Mouse (Mus musculus): ENCODE results near the gene Primpol. TPM values are rescaled to one million over a fixed set of nuclear protein-coding genes. Genes with fewer than 3 reads are reported as not detected.
"Not testable (repeated sequence)": the region's sequence is repeated elsewhere in the genome, so short reads cannot be mapped to it uniquely, and the experiment has no call there.

Primpol gene
- total RNA-seq, 2 experiments from 2014 or later, result 3.0 to 3.6 TPM

DNA sequence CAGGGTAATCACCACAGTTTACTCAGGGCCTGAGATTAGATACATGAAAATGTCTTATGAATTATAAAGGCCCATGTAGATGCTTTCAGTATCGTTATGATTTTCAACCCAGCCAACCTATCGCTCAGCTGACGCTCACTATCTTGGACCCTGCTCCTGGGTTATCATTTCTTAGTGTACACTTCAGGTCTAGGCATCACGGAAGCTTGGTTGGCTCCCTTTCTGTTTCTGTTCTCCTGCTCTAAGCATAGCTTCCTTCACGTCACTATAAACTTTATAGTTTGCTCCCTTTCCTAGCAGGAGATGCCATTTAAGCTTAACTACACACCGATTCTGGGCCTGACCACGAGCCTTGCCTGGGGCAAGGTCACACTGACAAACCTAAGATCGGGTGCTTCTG lies 5.5 kb downstream of the Primpol start:
- DNase-seq, result no peak
- intact Hi-C loops (cut with DNase I), result no loop called here

DNA sequence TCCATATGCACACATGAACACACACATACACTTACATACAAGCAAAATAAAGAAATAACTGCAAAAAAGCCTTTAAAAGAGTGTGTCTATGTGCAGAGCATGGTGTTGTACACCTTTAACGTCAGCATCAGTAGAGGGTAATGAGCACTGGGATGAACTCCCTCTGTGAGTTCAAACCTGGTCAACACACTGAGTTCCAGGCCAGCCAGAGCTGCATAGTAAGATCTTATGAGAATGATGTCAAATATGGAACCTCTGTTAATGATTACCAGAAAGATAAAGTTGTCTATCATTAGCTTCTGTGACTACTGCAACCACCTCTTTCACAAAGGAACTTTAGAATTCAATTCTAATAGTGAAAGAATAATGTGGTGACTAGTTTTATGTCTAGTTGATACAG lies 10.1 kb downstream of the Primpol start:
- intact Hi-C loops (cut with DNase I), result no loop called here
- no peak for DNase-seq

DNA sequence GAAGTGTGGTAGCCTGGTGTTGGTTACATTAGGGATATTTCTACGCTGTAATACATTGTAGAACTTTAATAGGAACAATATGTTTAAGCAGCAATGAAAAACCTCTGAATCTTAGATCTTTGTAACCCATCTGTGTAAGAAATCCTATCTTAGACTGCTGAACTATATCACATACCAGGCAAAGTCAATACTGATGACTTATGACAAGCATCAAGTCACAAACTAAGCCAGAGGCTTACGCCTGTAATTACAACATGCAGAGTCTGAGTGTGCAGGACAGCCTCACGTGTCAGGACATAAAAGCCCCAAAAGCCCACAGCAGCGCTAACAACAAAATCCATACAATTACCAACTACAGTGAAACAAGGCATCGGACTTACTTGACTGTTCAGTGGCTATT lies 13.4 kb downstream of the Primpol start:
- no peak for DNase-seq
- intact Hi-C loops (cut with DNase I), result no loop called here

DNA sequence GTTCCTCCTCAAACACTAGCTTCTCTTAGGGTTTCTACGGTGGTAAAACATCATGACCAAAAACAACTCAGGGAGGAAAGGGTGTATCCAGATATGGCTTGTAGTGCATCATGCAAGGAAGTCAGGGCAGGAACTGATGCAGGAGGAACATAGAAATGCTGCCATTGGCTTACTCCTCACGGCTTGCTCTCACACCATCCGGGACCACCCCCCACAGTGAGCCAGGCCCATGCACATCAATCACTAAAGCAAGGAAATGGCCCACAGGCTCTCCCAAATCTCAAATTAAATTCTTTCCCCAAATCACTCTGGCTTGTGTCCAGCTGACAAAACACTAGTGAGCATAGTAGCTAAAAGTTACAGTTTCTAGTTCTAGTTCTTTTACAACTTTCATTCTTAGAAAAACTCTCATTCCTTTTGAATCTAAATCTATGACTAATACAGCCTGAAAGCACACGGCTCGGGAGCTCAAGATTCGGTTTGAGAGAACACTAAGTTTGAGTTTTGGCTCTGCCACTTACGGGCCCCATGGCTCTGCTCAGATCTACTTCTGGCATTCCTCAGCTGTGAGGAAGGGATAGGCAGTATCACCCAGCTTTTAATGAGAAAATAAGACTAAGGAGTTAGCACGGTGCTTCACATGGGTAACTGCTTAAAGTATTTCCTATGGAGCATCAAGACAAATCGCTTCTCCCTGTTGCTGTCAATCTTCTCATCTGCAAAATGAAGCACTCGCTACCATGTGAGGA lies 15.9 kb downstream of the Primpol start:
- DNase-seq, result peak in 1 of 2 experiments; percentile 2
- intact Hi-C loops (cut with DNase I), result no loop called here

DNA sequence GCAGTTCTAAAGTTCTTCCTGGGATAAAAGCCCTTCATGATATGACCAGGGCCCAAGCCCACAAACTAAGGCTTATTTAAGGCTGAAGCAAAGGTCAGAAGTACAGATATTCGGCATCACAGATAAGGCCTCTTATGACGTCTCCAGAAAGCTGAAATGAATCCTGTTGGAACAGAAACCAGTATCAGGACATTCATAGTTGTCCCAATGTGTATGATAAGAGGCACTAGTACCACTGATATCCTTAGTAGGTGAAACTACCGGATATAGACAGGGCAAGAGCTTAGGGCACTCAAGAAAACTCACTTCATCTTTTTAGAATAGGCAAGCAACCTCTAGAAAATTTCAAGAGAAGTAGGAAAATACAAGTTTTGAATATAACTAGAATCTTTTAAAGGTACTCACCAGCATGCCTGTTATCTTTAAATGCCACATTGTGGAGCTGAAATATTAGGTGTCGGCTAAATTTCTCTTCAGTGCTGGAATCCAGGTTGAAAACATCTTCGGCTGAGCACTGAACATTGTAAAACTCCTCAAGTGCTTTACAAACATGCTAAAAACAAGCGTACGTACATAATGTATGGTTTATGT lies 17.6 kb downstream of the Primpol start:
- intact Hi-C loops (cut with DNase I), result no loop called here

DNA sequence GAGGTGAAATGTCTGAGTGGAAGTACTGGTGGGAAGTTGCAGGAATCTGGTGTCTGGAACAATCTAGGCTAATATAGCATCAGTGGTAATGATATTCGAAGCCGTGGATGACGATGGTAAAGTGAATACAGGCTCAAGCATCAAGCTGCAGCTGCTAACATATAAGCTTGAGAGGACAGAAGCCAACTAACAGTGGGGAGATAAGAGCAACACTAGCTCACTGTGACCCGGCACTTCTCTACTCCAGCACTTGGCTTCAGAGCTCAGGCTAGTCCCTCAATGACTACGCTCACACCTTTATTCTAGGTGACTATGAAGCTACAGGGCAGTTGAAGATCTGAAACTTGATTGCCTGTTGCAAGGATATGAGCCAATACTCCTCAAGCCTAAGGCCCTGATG lies 18.3 kb downstream of the Primpol start:
- intact Hi-C loops (cut with DNase I), result no loop called here
- no peak for DNase-seq

More for the DNA sequence above, 17.6 kb downstream of the Primpol start:
- no peak for DNase-seq

DNA sequence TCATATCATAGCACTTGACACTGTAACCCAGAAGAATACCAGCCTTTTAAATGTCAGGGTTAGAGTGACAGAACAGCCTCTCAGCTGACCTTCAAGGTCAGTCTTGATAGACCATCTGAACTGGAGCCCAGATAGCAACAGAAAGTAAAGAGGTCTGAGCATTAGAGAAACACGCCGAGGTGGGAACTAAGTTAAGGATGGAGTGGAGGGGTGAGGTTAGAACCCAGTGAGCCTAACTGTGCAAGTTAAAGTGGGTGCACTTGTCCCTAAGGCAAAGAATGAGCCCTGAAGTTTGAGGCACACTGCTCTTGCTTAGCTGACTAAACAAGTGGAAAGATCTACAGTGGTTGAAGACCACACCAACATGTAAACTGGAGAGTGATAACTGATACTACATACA lies 18.9 kb downstream of the Primpol start:
- intact Hi-C loops (cut with DNase I), result no loop called here
- DNase-seq, result no peak

DNA sequence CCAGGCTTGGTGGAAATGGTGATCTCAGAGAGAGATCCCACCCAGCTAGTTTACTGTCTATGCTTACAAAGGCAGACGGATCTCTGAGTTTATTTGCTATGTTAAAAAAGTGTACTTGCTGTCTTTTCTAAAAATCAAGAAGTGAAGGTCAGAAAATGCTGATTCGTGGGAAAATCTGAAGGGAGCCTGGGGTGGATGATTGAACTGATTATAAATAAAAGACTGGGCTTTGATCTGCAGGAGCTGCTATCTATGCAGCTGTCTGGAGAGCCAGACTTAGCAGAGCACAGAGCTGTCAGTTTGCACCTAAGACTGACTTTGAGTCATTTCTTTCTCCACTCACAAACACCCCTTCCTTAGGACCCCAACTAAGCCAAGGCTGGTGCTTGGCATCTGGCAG lies 19.6 kb downstream of the Primpol start:
- intact Hi-C loops (cut with DNase I), result no loop called here
- no peak for DNase-seq

DNA sequence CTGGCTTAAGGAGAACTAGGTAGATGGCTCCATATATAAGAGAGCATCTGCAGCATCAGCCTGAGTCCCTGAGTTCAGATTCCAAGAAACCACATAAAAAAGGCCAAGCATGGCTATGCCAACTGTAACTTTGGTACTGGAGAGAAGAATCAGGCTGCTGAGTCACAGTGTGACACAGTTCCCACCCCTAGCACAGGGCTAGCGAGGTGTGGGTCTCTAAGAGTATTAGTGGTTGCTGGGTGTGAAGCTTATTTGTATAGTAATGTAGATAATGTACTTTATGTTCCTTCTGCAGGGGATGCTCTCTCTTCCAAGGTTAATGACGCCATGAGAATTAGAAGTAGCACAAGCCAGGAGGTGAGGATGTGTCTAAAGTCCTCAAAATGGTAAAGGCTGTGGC lies 20.5 kb downstream of the Primpol start:
- no peak for DNase-seq
- intact Hi-C loops (cut with DNase I), result no loop called here

DNA sequence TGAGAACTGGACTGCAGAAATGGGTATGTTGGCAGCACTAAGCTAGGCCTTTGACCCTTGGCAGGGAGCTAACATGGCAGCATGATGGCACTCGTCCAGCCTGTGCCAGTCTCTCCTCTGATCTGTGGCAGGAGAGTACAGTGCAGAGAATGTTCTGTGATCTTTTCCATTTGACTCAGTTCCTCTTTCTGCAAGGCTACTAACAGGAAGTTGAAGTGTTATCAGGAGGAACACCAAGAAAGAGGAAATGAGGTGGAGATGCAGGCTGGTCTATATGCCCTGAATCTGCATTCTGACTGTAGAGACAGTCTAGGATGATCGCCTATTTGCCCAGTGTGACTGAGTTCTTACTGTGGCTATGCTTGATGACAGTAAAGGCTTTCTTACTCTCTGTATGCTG lies 21.4 kb downstream of the Primpol start:
- DNase-seq, result peak; percentile 16 to 19
- intact Hi-C loops (cut with DNase I), result no loop called here

DNA sequence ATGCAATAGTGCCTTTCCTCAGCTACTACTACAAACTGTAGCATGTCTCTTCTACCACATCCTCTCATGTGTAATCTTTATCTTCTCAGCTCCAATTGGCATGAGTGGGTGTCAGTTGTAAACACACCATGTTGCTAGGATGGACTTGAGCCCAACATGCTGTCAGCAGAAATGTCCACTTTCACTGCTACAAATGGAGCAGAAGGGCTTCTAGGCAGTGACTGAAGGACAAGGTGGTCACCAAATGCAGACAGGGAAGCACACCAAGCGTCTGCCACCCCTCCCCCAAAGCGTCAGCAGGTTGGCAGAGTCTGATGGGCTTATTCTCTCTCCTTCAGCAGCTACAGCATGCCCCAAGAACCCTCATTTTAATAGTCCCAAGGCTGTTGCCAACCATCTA lies 23.2 kb downstream of the Primpol start:
- no peak for DNase-seq
- intact Hi-C loops (cut with DNase I), result no loop called here

DNA sequence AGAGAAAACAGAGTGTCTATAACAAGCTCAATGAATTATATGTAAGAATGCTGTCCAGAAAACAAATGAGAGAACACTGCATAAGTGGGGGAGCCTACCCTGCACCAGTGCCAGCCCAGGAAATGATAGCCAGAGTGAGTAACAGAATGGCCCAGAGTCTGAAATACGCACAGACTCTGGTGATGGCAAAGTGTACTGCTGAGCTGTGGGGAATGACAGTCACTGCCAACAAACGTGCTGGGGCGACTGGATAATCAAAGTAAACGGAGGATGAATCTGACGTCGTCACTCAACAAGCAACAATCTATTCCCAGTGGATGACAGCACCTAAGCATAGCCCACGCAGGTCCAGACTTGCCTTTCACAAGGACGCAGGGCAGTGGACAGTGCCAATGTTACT lies 23.9 kb downstream of the Primpol start:
- DNase-seq, result no peak
- intact Hi-C loops (cut with DNase I), result no loop called here

DNA sequence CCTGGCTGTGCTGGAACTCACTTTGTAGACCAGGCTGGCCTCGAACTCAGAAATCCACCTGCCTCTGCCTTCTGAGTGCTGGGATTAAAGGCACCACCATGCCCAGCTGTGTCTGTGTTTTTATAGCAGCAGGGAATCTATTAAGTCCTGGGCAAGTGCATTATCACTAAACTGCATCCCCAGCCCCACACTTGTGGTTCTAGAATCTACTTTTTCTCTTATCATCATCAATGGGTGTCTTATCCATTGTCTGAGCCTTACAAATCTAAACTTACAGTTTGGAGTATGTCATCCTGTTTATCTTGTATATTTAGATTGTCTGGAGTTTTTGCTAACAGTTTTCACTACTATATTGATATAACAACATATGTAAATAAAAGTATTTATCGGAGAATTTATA lies 28.3 kb downstream of the Primpol start:
- intact Hi-C loops (cut with DNase I), result no loop called here

DNA sequence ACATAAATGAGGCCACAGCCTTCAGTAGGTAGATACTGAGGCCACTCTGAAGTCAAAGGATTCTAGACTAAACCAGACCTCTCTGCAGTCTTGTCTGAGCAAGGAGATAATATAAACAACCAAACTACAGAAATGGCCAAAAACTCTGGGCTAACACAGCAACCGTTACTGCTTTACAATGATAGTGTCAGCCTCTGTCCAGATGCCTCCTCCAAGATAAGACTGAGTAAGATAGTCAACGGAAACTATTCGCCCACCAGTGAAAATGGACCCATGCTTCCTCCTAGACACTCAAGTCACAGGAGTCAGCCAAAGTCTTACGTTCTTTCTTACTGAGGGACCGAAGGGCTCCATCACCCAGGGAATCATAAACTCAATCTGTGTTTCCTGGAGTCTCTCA lies 29.1 kb downstream of the Primpol start:
- DNase-seq, result no peak
- intact Hi-C loops (cut with DNase I), result no loop called here

More for the DNA sequence above, 28.3 kb downstream of the Primpol start:
- no peak for DNase-seq

DNA sequence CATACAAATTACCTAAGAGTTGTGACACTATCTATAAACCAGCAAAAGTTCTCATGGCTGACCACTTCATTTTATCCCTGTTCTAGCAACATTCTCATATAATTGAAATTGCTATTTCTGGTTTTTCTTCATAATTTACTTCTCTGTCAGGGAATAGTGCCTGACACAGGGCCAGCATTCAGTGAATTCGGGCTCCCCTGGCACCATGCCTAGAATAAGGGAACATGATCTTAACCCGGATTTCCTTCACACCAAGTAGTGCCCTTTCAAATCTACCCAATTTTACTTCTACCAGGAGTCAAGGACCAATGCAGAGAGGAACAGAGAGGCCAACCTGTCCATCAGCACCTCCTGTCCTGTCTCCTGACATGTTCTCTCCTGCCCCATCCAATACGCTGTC lies 31.4 kb downstream of the Primpol start:
- intact Hi-C loops (cut with DNase I), result no loop called here
- no peak for DNase-seq

DNA sequence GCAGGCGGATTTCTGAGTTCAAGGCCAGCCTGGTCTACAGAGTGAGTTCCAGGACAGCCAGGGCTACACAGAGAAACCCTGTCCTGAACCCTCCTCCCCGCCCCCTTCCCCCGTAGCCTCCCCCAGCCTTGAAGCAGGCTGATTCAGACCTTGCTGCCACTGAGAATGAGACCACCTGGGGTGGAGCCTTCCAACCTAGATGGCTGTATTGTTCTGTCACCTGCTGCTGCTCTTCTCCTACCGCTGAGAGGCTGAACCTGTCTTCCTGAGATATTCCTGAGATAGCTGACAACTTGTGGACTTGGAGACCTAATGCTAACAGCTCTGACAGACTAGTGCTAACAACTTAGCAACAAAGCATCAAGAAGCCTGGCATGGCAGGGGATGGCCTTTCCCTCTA lies 32.7 kb downstream of the Primpol start:
- intact Hi-C loops (cut with DNase I); DNase-seq: not testable (repeated sequence)

DNA sequence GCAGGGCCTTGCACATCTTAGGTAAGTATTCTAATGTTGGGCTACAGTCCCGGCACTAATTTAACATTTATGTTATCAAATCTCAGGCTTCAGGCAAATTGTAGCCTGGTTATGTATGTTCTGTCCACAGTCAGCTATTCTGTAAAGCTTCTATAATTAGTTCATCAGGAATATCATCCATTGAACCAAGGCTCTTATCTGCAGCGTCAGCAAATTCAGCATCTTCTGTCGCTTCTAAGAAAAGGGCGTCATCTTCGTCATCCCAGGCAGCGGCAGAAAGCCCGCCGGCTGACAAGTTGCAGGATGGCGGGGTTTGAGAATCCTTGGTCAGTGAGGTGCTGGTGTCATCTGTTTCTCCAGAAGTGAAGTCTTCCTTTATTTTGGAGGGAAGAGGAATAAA lies 38.2 kb downstream of the Primpol start:
- intact Hi-C loops (cut with DNase I), result no loop called here
- DNase-seq, result no peak

DNA sequence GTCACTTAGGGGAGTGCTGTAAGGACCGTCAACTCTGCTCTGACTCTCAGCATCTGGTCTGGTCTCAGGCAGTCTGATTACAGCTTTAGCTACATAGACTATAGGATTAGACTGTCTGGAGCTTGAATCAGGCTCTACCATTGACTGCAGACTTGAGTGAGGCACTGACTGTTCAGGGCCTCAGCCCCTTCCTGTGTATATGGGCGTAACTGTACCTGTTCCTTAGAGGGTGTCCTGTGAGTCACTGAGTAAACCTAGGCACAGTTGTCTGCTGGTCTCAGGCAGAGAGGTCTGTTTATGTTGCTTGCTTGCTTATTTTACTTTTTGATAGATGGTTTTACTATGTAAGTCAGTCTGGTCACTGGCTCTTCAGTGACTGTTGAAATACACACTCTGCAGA lies 43.0 kb downstream of the Primpol start:
- no peak for DNase-seq

DNA sequence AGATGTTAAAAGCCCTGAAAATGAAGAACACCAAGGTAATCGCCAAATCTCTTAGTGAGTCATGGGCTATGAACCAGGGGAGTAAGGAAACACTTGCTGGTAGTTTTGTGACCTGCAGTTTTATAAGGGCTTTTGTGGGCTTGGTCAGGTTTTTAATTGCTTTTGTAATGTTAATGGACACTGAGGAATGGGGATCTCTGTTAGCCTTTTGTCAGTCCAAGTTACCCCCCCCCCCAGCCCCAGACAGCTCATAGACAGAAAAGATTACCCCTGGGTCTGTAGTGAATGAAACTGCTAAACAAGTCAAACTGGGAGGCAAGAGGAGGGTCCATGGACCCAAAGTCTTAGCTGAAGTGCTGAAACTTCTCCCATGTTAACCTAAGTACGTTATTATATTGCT lies 43.6 kb downstream of the Primpol start:
- no peak for DNase-seq
- intact Hi-C loops (cut with DNase I), result no loop called here

More for the DNA sequence above, 43.0 kb downstream of the Primpol start:
- intact Hi-C loops (cut with DNase I), result no loop called here

DNA sequence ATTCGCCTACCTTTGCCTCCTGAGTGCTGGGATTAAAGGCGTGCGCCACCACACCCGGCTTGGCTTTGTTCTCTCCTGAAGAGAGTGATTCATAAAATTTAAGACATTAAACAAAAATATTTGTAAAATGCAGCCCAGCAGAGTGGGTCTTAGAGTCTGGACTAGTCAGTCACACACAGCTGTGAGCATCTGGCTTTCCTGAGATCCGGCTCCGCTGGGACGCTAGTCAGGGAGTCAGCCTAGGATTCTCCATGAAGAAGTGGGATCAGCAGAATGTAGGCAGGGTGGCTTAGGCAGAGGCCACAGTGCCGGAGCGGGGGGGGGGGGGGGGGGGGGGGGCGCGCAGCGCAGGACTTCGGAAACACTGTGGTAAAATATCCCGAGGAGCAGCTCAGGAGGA lies 46.3 kb downstream of the Primpol start:
- peak; percentile 13 to 46 for DNase-seq
- intact Hi-C loops (cut with DNase I), result no loop called here

DNA sequence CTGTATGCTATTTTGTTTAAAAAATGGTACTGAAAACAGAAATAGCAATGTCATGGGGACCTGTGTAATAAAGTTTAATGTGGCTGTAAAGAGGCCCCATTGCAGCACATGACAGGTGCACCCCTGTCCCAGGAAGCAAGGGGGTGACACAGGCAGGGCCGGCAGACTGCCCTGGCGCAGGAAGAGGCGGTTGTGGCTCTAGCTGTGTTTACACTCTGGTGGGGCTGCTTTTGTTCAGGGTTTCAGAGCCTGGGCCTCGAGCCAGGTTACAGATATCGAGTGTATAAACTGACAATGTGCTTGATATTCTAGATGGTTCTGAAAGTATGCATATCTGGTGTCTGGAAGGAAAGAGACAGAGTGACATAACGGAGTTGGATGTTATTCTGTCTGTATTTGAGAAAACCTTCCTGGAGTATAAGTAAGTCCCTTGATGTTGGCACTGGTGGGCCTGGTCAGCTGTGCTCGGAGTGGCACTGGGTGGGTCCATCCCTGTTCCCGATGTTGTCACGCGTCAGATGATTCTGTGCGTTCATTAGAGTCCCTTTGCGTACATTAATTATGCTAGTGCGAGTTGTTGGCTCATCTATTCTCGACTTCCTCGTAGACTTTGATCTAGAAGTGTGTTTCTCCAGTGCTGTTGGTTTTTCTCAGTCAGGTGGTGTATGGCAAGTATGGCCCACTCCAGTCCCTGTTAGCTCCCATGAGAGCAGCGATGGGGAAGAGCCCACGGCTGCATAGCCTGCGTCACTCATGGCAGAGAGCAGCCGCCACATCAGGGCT lies 47.2 kb downstream of the Primpol start:
- intact Hi-C loops (cut with DNase I), result no loop called here
- DNase-seq, result no peak

DNA sequence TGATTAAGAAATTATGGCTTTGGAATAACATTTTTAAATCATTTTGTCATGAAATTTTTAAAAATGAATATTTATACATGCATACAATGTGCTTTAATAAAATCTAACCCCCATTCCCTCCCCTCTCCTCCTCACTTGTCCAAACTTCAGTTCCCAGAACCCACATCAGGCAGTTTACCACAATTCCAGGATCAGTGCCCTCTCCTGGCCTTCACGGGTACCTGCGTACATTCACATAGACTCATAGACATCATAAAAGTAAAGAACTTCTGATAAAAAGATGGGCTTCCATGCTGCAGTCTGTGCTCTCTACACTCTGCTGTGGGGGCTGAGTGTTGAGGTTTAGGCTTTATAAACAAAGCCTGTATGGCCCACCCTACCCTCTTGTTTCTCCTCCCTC lies 48.1 kb downstream of the Primpol start:
- DNase-seq, result no peak
- intact Hi-C loops (cut with DNase I), result no loop called here

Measured in heart, postnatal 14 days (tissue).